Mouse (Mus musculus) layer of hippocampus, adult 18-20 months (tissue): Measurements from ENCODE around the gene Ubxn11. TPM values are rescaled to one million over a fixed set of nuclear protein-coding genes. Genes with fewer than 3 reads are reported as not detected.
A peak's percentile ranks its signal among the peaks of the same experiment; 100 is the strongest.

Source experiments
- DNase-seq, 2 experiments: peaks; one replicate each; pipeline ENCODE4 v3.0.0; 2022; ENCODE audit warnings: low spot score in 2 of 2
- total RNA-seq, 2 experiments: library from RNA; stranded (reverse); gene quantifications; 2 replicates each; pipeline ENCODE4 v1.2.3; 2021

The Ubxn11 gene
- total RNA-seq, 2 experiments from 2014 or later: 33.5 TPM

DNA sequence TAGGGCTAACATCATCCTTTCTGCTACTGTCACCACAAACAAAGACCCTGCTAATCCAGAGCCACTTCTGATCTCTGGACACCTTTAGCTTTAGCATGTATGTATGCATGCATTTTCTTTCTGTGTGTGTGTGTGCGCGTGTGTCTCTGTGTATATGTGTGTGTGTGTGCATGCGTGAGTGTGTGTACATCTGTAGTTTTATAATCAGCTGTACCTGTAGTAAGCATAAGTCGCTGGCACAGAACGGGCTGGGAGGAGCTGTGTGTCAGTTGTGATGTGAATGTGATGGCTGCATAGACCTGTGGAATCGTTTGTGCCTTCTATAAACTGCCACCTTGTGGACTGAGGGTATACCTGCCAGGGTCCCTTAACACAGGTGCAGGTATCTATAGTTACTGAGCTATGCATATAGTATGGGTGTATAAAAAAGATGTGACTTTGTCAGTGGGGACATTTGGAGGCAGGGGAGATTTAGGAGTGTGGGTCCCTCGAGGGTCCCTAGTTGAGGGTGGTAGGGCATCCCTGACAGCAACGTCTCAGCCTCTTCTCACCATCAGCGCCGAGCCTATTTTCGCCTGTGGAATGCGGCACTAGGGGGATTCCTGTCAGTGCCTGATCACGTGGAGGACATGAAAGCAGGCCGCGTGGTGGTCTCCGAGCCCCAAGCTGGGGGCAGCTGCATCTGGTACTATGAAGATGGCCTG, 11.7 kb upstream of the Ubxn11 start:
- no peak for DNase-seq

DNA sequence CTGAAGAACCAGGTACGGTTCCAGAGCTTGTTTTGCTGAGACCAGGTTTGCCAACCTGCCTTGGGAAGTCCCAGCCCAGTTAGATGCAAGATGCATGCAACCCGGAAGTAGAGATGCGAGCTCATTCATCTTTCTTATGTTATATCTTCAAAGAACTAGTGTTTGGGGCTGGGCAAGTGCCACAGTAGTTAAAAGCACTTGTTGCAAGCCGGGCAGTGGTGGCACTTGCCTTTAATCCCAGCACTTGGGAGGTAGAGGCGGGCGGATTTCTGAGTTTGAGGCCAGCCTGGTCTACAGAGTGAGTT, 11.2 kb upstream of the Ubxn11 start:
- DNase-seq: no peak

DNA sequence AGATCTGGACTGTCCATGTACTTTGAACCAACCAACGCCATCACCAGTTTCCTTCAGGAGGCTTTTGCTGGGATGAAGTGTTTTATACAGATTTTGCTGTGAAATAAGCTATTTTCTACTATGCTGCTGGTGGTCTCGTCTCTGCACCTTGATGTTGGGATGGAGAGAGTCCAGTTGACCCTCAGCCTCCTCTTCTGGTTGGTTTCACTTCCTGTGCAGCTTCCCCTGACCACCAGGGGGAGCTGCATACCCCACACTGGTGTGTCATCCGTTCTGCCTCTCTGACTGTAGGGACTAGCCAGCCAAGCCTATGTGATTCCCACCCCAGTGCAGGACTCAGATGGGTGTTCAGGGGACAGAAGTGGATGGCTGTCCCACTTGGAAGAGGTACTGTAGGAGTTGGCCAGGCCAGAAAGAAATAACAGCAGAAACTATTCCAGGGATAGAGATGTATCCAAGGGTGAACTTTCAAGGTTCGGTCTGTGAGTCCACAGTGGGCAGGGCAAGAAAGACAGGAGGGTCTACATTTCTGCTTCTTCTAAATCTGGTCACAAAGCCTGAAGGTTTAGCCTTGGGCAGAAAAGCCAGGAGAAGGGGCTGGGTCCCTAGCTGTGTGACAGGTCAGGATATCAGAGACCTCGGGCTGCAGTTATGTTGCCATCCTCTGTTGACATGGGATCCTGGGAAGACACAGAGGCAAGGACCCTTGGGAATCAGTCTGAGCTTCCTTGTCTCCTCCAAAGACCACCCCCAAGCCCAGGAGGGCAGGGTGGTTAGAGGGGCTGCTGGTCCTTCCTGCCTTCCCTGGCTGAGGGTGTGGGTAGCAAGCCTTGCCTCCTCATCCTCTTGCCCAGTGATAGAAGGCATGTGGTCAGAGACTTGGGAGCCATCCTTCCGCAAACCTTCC, 9.7 kb upstream of the Ubxn11 start:
- DNase-seq: peak in 1 of 2 experiments; percentile 46

DNA sequence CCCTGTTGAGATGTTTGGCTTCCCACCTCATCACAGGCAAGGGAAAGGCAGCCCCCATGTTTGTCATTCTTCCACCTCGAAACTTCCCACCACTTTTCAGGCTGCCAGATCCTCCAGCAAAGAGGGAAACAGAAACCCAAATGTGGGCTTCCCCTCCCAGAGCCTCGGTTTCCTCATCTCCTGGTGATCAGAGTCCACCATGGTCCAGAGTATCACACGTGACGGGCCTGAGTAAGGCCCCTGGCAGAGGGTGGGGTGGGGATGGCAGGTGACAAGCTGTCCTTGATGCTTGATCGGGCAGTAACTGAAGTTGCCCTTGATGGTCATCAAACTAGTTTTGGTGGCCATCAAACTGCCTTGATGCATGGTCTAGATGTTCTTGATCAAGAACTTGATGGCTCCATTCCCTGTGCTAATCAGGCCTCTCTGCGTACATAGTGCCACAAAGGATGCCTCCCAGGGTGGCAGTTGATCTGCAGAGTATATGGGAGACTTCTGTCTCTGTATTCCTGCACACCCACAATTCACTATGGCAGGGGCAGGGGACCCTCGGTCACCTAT, 8.3 kb upstream of the Ubxn11 start:
- DNase-seq: no peak

DNA sequence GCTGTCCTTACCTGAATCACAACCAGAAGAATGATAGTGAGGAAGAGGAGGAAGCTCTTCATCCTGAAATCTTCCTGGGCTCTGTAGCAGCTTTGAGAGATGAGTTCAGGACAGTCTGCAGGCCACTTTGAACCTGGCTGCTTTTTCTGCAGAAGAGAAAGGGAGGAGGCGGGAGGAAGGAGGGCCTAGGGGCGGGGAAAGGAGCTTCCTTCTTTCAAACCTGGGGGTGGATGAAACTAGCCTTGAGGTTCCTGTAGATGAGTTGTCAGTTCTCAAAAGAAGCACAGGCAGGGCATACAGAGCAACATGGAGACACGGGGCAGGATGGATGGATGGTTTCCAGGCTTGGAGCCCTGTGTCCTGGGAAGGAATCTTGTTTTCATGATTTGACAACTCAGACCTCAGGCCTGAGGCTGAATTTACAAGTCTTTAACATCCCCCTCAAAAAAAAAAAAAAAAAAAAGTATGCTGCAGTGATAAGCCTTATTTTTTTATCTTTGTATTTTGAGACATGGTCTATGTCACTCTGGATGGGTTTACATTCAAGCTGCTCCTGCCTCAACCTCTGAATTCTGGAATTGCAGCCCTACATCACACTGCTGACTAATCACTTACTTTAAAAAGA, 7.3 kb upstream of the Ubxn11 start, which contains the start of gene Cd52:
Gene Cd52, minus strand, starts transcription at position 160 of the 625 bp plus-strand sequence.
- DNase-seq: no peak

DNA sequence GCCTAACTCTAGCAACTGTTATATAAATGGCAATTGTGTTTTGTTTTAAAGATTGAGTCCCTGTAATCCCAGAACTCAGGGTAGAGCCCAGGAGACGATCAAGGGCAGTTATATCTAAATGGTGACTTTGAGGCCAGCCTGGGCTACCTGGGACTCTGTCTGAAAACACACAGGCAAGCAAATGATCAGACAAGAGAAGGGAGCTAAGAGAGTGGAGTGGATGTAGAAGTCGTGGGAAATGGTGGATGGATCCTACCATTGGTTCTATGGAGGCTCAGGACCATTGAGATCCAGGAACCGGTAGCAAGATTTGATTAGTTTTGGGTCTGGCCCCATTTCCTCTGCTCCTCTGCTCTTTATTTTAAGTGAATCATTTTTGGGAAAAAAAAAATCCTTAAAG, 6.2 kb upstream of the Ubxn11 start:
- DNase-seq: no peak

DNA sequence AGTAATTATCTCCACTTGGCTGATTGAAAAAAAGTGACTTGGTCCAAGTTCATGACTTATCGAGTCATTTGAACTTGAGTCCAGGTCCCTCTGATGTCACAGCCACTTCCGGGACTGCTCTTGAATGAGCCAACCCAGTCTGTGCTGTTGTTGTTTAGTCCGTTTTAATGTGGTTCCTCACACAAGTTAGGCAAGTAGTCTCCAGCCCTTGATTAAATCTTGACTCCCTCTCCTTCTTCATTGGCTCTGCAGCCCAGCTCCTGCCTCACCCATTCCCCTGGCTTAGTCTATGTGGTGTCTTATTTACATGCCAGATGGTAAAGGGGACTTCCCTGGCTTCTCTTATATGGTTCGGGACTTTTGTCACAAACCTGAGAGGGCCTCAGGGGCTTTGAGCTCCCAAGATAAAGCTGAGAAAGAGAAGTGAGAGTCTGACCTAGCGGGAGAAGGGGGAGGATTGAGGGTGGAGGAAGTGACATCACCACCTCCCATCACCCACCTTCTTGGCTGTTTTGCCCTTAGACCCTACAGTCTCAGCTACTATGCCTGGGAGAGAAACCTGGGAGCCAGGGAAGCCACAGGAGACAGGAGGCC, 5.3 kb upstream of the Ubxn11 start:
- DNase-seq: no peak

DNA sequence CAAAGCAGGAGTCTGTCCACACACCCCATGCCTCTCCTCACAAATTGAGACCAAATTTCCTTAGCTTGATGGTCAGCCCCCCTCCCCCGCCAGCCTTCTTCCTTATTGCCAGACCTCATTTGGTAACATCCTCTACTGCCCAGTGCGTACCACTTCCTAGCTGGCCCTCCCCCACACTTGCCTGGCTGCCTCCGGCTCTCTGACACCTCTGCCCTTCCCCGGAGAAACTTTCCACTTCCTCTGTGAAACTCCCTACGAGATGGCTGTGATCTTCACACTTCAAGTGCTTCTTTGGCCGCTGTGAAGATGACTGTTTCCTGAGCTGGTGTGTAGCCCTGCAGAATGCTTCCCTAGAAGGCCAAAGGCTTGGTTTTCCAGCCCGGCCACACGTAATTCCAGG, 3.7 kb upstream of the Ubxn11 start:
- no peak for DNase-seq

DNA sequence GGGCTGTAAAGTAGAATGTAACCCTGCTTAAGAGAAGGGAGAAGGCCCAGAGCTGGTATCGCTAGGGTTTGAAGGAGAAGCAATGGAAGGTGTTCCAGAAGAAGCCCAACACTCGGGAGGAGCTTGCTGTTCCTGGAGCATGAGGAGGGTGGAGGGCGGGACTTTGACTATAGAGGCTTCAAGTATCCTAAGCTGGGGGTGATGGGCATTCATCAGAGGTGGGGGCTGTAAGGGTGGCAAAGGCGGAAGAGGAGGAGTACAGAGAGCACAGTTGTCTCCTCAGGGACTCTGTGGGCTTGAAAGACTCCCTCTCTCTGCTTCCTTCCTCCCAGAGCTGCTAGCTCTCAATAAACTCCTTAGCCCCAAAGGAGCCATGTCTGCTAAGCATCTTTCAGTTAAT, 2.1 kb upstream of the Ubxn11 start:
- no peak for DNase-seq

DNA sequence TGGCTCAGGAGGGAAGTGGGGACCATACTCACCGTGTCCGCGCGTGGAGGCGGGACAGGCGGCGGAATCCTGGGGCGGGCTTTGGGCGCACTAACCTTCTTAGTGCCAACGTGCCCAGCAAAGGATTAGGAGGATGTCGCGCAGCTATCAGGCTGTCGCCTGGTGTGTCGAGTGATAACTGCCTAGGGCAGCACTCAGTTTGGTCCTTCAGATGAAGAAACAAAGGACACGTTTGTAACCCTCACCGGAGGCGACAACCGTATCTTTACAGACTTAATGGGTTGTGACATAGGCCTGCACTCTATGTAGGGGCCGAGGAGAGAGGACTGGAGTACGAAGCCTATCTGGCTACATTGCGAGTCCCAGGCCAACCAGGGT, 361 bp downstream of the Ubxn11 start:
- DNase-seq: no peak

DNA sequence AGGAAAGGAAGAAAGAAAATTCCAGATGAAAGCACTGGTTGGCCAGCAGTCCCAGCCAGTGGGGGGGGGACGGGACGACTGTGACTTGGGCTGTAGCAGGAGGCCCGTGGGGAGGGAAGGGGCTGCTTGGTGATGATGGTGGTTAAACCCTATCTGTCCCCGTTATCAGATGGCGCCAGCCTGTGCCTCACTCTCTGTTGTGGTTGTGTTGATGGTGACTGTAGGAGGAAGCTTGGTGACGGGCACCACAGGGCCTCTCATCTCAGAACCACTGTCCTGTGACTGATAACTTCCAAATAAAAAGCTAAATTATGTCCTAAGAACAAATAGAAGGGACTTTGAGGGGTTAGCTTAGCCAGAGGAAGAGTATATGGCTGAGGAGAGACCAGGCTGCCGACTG, 3.7 kb downstream of the Ubxn11 start:
- no peak for DNase-seq

DNA sequence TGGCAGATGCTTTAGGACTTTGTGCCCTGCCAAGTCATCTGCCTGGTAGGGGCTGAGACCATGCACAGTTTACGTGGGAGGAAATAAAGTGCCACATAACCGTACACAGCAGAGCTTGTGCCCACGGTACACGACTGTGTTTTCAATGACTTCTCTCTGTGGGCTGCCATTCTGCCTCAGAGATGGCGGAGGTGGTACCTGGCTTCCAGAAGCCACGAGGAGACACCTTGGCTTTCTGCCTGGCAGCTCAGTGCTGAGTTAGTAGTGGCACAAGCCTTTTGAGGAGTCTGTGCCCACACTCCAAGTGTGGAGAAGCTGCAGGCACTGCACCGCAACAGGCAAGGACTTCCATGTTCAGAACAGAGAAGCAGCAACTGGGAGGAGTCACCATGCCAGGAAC, 5.4 kb downstream of the Ubxn11 start:
- peak; percentile 58 to 79 for DNase-seq

DNA sequence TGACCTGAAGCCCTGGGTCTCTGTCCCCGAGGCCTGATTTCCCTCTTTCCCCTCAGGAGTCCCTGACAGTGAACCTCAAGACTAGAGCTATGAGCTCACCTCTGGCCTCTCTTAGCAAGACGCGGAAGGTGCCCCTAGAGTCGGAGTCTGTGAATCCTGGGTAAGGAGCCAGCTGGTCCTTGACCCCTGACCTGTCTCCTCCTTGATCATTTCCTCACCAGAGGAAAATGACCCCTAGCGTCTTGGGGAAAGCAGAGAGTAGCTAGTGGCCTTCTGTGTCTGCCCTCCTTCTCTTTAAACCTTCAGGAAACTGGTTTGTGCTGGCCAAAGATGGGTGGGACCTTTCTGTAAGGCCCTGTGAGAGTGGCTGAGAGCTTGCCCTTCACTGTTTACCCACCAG, 5.8 kb downstream of the Ubxn11 start:
- no peak for DNase-seq

DNA sequence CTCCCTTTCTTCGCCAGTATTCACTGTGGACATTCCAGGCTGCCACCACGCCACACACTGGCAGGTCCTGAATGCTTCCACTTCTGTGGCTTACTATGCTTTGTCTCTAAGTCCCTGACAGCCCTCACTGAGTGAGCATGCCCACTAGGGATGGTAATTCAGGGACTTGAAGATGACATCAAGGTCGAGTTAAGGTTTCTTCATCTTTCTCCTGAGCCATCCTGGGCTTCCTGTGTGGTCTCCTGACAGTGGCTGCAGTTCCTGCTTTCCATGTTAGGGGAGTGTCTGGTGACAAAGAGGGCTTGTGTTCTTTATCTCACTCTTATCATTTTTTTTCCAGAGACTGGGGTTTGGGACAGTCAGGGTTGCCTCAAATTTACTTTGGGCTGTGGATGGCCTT, 8.3 kb downstream of the Ubxn11 start:
- DNase-seq: no peak

DNA sequence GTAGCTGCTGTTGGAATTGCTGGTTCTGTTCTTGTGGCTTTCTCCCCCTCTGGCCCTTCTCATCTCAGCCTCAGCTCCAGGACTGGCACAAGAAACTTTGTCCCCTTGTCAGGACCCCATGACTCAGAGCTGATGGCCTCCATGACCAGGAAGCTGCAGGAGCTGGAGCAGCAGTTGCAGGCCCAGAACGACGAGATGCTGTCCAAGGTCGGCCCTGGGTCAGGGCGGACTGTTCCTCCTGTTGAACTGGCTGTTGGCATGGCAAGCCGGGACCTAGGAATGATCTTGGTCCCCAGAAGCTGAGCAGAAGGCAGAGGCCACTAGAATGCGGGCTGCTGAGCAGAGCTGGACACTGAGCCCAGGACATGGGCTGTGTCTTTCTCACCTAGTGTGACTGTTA, 10.0 kb downstream of the Ubxn11 start:
- DNase-seq: no peak

DNA sequence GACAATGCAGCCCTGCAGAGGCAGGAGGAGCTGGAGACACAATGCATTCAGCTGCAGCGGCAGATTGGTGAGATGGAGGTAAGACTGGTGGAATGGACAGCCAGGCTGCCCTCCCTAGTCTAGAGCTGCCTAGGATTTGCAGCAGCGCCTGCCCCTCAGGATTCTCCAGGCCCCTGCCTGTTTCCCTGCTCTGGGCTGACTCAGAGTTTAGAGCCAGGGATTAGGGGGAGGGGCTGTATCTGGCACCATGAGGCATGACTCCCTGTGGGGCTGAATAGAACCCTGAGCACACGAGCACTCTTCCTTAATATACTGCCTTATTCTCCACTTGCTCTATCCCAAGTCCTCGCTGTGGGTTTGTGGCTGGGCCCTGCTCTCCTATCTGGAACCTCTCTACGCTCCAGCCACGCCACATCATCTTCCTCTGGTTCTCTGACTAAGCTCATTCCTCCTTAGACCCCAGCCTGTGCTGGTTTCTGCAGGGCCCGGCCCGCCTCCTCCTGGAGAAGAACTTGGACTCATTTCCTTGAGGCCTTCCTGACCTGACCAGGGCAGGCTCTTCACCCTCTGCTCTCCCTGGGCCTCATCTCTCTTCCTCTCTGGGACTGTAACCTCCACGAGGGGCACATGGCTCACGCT, 11.1 kb downstream of the Ubxn11 start:
- no peak for DNase-seq

DNA sequence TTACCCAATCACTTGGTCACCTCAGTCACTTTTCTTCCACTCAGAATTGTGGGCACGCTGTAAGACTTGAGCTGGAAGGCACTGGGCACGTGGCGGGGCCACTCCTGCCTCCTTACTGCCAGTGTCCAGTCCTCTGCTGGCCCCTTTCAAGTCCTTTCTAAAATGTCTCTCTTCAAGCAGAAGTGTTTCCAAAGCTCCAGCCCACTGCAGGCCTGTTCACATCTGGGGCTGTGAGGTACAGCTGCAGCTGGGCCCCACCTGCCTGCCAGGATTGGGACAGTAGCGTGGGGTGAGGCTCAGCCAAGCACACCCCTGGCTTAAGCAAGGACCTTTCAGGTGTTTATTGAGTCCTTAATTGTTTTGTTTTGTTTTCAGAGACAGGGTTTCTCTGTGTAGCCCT, 11.7 kb downstream of the Ubxn11 start:
- DNase-seq: no peak

DNA sequence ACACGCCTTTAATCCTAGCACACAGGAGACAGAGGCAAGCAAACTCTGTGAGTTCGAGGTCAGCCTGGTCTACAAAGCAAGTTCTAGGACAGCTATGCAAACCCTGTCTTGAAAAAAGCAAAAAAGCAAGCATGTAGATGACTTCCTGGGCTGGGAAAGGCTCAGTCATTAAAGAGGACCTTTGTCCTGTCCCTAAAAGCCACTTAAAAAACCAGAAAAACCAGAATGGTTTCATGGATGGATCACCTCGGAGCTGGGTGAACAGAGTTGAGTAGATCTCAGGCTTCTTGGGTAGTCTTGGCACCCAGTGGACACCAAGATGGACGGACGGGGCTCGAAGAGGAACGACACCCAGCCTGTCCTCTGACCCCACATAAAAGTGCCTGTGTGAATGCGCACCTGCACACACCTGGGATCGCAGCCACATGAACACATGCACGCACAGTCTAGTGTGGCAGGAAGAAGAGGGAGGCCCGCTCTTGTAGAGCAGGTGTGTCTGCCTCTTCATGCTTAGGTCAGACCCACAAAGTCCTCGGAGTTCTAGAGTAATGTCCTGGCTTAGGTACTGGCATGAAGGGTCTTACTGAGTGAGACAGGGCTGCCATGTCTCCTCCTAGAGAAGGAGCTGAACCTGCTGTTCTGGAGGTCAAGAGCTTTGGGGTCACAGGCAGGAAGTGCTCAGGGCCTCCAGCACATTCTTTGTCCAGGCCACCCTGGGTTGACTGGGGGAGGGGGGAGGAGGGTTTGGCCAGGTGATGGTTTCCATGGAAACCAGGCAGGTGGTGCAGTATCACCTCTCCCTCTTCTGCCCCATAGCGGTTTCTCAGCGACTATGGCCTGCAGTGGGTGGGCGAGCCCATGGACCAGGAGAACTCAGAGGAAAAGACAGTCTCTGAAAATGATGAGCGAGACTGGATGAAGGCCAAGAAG, 13.1 kb downstream of the Ubxn11 start:
- no peak for DNase-seq

DNA sequence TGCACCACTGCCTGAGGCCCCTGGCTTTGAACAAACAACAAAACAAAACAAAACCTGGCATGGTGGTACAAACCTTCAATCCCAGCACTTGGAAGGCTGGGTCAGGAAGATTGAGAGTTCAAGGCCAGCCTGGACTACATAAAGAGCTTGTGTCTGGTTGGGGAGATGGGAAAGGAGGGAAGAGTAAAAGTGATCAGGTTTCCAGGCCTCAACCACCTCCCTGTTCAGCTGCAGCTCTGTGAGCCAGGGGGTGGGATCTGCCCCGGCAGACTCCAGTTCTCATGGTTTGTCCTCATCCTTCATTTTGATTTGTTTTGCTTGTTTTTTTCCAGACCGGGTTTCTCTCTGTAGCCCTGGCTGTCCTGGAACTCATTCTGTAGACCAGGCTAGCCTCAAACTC, 14.1 kb downstream of the Ubxn11 start:
- DNase-seq: no peak

DNA sequence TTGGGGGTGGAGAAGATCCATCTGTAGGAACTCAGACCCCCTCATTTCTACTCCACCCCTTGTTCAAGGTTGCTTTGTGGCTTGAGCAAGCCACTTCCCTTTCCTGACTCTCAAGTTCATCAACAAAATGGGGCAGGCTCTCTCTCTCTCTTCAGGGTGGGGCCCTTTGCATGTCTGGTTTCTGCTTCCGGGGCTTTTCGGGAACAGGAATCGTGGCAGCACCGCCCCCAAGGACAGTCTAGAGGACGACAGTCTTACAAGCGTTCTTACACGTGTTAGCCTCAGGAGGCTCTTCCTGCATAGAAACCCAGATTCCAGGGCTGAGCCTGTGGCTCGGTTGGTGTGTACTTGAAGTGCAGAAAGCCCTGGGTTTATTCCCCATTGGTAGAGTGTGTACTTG, 14.6 kb downstream of the Ubxn11 start:
- no peak for DNase-seq
